Mouse (Mus musculus) limb, embryonic 11.5 days (tissue): ENCODE data around the gene Fam162a. TPM values are rescaled to one million over a fixed set of nuclear protein-coding genes. Genes with fewer than 3 reads are reported as not detected.

Source experiments
- ATAC-seq: fragments of 200-750 bp; cut with Nextera tagmentation; 2 replicates; pipeline ENCODE4 v1.8.0; 2017; ENCODE audit warnings: low read depth; ENCODE audit not compliant: insufficient number of reproducible peaks, low FRiP score, low TSS enrichment
- DNase-seq: peaks from one replicate; pipeline ENCODE4 v3.0.0-alpha.2; 2015; ENCODE audit warnings: low spot score
- H3K27ac ChIP-seq: fragments of 300-500 bp; sonication (generic); replicated peaks from 2 replicates; pipeline ENCODE4 v1.5.1; 2014; ENCODE audit warnings: low read depth, mild to moderate bottlenecking, low read length
- H3K27me3 ChIP-seq: fragments of 300-500 bp; sonication (generic); 2 replicates; pipeline ENCODE4 v1.6.1; 2014; ENCODE audit warnings: mild to moderate bottlenecking, low read length, mixed read lengths; ENCODE audit not compliant: control insufficient read depth, insufficient read depth
- H3K36me3 ChIP-seq: fragments of 300-500 bp; sonication (generic); 2 replicates; pipeline ENCODE4 v1.6.1; 2014; ENCODE audit warnings: mild to moderate bottlenecking, low read length, moderate library complexity, mixed read lengths; ENCODE audit not compliant: control insufficient read depth, insufficient read depth
- H3K4me1 ChIP-seq: fragments of 300-500 bp; sonication (generic); 2 replicates; pipeline ENCODE4 v1.6.1; 2014; ENCODE audit warnings: low read length, mixed read lengths; ENCODE audit not compliant: control insufficient read depth, insufficient read depth
- H3K4me2 ChIP-seq: fragments of 300-500 bp; sonication (generic); 2 replicates; pipeline ENCODE4 v1.6.1; 2014; ENCODE audit warnings: low read depth, mild to moderate bottlenecking, moderate library complexity; ENCODE audit not compliant: severe bottlenecking
- H3K4me3 ChIP-seq: fragments of 300-500 bp; sonication (generic); 2 replicates; pipeline ENCODE4 v1.5.1; 2014; ENCODE audit warnings: low read depth, low read length
- H3K9ac ChIP-seq: fragments of 300-500 bp; sonication (generic); 2 replicates; pipeline ENCODE4 v1.6.1; 2014; ENCODE audit warnings: mild to moderate bottlenecking, low read length
- H3K9me3 ChIP-seq: fragments of 300-500 bp; sonication (generic); 2 replicates; pipeline ENCODE4 v1.6.1; 2016; ENCODE audit warnings: low read length; ENCODE audit not compliant: control insufficient read depth
- WGBS: fragments of 180-500 bp; shearing (Covaris S2); extraction: QIAGEN DNeasy Blood & Tissue Kit; methylation state at CpG from one replicate; pipeline ENCODE4 v1.1.7; 2014; 5-methylcytosine and 5-hydroxymethylcytosine counted together
- polyA plus RNA-seq: library from polyadenylated mRNA; unstranded; fragments of >200 nt; fragmentation: Nextera tagmentation; extraction: Ambion mirVana; gene quantifications from 2 replicates; pipeline ENCODE4 v1.2.1, GENCODE M21; 2014

Gene Fam162a
- polyA plus RNA-seq, 1 experiment from 2014 or later: 359 TPM

DNA sequence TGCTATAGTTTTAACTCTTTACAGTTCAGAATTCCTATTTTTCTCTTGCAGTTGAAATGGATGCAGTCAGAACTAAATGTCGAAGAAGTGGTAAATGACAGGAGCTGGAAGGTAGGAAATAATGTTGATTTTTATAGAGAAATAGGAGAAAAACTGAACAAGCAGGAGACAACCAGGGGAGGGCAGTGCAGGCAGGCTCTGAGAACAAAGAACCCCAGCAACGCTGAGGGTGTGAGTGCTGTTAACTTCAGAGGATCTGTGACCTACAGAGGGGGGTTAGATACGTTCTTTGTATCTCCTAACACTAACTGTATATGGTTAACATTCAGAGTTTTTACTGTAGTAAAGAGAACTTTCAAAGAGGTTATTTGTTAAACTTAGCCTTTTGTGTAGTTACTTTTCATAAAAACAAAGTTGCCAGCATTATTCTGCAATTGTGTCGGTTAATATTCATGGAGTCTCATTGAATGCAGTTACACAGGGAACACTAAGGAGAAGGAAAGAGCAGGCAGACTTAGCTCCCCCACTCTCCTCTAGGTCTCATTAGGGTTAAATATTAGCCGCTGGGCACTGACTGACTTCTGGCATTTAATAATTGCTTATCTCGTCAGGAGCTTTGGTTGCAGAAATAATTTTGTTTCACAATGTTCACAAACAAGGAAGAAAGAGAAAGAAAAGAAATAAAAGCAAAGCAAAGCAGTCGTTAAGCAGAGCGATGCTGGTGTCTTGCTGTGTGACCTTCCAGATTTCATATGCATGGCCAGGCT lies 18.6 kb upstream of the Fam162a start:
- 69% methylated on average over 8 of the region's 8 CpGs for WGBS
- Histone ChIP-seq H3K27me3 (no peaks in the 10 kb centered on the region), H3K4me1 (no peaks in the 10 kb centered on the region), H3K9ac (no peak overlapping the region), H3K4me2 (no peak overlapping the region), H3K9me3 (no peaks in the 10 kb centered on the region), H3K4me3 (no peak overlapping the region), H3K27ac (no peak overlapping the region), H3K36me3 (no peaks in the 10 kb centered on the region)
- ATAC-seq (no peak), DNase-seq (no peak)

- H3K9me3 ChIP-seq: no peaks in the 10 kb centered on the region
- H3K4me2 ChIP-seq: no peak overlapping the region
- no peaks in the 10 kb centered on the region for H3K36me3 ChIP-seq
- 92% methylated on average over 7 of the region's 7 CpGs for WGBS
- no peak overlapping the region for H3K4me3 ChIP-seq
- ATAC-seq: no peak
- no peak overlapping the region for H3K9ac ChIP-seq
- H3K27ac ChIP-seq: no peak overlapping the region
- no peak for DNase-seq
- H3K27me3 ChIP-seq: no peaks in the 10 kb centered on the region
- no peaks in the 10 kb centered on the region for H3K4me1 ChIP-seq
Measured at GRCm38 (mm10) chr16:36089065-36089464, 17.7 kb upstream of the Fam162a start.

DNA sequence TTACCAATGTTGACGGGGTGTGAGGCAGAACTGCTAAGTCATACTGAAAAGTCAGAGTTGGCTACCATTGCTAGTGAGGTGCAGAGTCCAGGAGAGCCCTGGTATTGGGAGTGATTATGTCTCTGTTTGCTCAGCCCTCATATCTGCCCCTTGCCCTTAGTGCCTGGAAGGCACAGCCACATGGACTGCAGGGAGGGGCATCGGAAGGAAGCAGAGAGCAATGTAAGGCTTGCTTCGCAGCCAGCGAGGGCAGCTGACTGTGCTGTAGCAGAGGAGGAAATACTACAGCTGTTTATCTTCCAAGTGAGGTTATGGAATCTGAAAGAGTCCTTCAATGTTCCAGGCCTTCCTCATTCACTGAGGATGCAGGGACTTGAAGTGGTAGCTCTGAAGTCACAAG lies 16.5 kb upstream of the Fam162a start:
- Histone ChIP-seq H3K4me1 (no peaks in the 10 kb centered on the region), H3K9me3 (no peaks in the 10 kb centered on the region), H3K27me3 (no peaks in the 10 kb centered on the region), H3K9ac (no peak overlapping the region), H3K4me3 (no peak overlapping the region), H3K4me2 (no peak overlapping the region), H3K27ac (no peak overlapping the region), H3K36me3 (peaks cover 2% of the 10 kb centered on the region; the same call in 1 of the 2 replicates)
- 88% methylated on average over 4 of the region's 4 CpGs for WGBS
- ATAC-seq (no peak), DNase-seq (no peak)

- Histone ChIP-seq H3K27me3 (no peaks in the 10 kb centered on the region), H3K4me2 (no peak overlapping the region), H3K9me3 (no peaks in the 10 kb centered on the region), H3K9ac (no peak overlapping the region), H3K4me1 (no peaks in the 10 kb centered on the region), H3K4me3 (no peak overlapping the region), H3K36me3 (peaks cover 2% of the 10 kb centered on the region; the same call in 1 of the 2 replicates), H3K27ac (no peak overlapping the region)
- DNase-seq (no peak), ATAC-seq (no peak)
- 95% methylated on average over 3 of the region's 3 CpGs for WGBS
Measured at GRCm38 (mm10) chr16:36079916-36080315, 8.5 kb upstream of the Fam162a start.

- no peak for DNase-seq
- 94% methylated on average over 3 of the region's 3 CpGs for WGBS
- no peaks in the 10 kb centered on the region for H3K4me1 ChIP-seq
- no peak overlapping the region for H3K4me3 ChIP-seq
- H3K27ac ChIP-seq: no peak overlapping the region
- no peaks in the 10 kb centered on the region for H3K27me3 ChIP-seq
- H3K4me2 ChIP-seq: no peak overlapping the region
- no peak overlapping the region for H3K9ac ChIP-seq
- no peaks in the 10 kb centered on the region for H3K36me3 ChIP-seq
- H3K9me3 ChIP-seq: no peaks in the 10 kb centered on the region
- ATAC-seq: no peak
Measured at GRCm38 (mm10) chr16:36074772-36075171, 3.4 kb upstream of the Fam162a start.

DNA sequence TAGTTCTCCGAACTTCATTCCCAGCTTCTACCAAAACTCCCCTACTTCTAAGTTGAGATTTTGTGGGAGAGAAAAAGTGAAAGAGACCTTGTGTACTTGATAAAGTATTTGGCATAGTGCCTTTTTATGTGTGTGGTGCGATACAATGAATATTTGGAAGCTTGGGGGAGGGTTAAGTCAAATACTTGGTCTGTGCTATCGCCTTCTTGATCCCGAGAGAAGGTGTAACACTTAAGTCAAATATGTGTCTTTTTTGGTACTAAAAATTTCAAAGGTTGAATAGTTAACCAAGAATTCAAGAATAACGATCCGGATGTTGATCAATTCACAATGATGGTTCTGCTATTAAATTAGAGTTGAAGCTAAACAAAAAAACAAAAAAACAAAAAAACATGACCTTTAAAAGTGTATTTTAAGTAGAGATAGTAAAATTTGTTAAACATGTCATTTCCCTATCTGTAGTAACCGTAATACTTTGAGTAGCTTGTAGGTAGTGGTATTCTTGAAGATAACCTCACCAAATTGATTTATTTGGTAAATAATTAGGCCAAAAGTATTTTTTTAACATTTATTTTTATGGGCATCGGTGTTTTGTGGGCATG lies 1.1 kb upstream of the Fam162a start:
- Histone ChIP-seq H3K36me3 (no peaks in the 10 kb centered on the region), H3K4me3 (peak overlapping the region; percentile 65), H3K4me2 (peak overlapping the region; percentile 59), H3K4me1 (0 out of 2 replicates have a peak, but pooled peaks cover 2% of the 10 kb centered on the region), H3K27ac (peak overlapping the region; percentile 86; the same call in 1 of the 2 replicates), H3K27me3 (no peaks in the 10 kb centered on the region), H3K9ac (peak overlapping the region; percentile 70), H3K9me3 (no peaks in the 10 kb centered on the region)
- no peak for DNase-seq
- WGBS: 27% methylated on average over 8 of the region's 8 CpGs
- no peak for ATAC-seq

- Histone ChIP-seq H3K4me1 (0 out of 2 replicates have a peak, but pooled peaks cover 2% of the 10 kb centered on the region), H3K27ac (peak overlapping the region; percentile 86), H3K4me3 (peak overlapping the region; percentile 65), H3K27me3 (no peaks in the 10 kb centered on the region), H3K9ac (peak overlapping the region; percentile 70), H3K9me3 (no peaks in the 10 kb centered on the region), H3K4me2 (peak overlapping the region; percentile 59), H3K36me3 (no peaks in the 10 kb centered on the region)
- ATAC-seq (peak; percentile 52; the same call in 1 of the 2 replicates), DNase-seq (no peak)
- under 1% methylated on average over 16 of the region's 16 CpGs for WGBS
Measured at GRCm38 (mm10) chr16:36071071-36071449, 334 bp downstream of the Fam162a start.

GRCm38 (mm10) chr16:36069819-36070575 lies 1.4 kb downstream of the Fam162a start:
- Histone ChIP-seq H3K4me3 (peak overlapping the region; percentile 65), H3K27ac (no peak overlapping the region), H3K9ac (no peak overlapping the region), H3K36me3 (no peaks in the 10 kb centered on the region), H3K9me3 (no peaks in the 10 kb centered on the region), H3K4me2 (peak overlapping the region; percentile 59), H3K4me1 (0 out of 2 replicates have a peak, but pooled peaks cover 2% of the 10 kb centered on the region), H3K27me3 (no peaks in the 10 kb centered on the region)
- 36% methylated on average over 9 of the region's 9 CpGs for WGBS
- no peak for ATAC-seq
- no peak for DNase-seq
